Mouse (Mus musculus): ENCODE measurements around the gene Arhgap11a.
A peak's percentile ranks its signal among the peaks of the same experiment; 100 is the strongest.

The Arhgap11a gene

GRCm38 (mm10) chr2:113848245-113849121 is at the start of gene Arhgap11a:
TSS of gene Arhgap11a (minus strand) at chr2:113848661.
- peak; percentile 97 for DNase-seq (ENCODE audit: low read depth)

- DNase-seq (ENCODE audit: low read depth), result peak; percentile 5
Observed at GRCm38 (mm10) chr2:113893385-113894122, 45.1 kb upstream of the Arhgap11a start.

GRCm38 (mm10) chr2:113887166-113887565 is 38.7 kb upstream of the Arhgap11a start:
- DNase-seq (ENCODE audit: low read depth), result no peak

GRCm38 (mm10) chr2:113886061-113886460 is 37.6 kb upstream of the Arhgap11a start:
- peak; percentile 48 for DNase-seq (ENCODE audit: low read depth)

GRCm38 (mm10) chr2:113870115-113870514 is 21.7 kb upstream of the Arhgap11a start:
- no peak for DNase-seq (ENCODE audit: low read depth)

- no peak for DNase-seq (ENCODE audit: low read depth)
Observed at GRCm38 (mm10) chr2:113868404-113868803, 19.9 kb upstream of the Arhgap11a start.

GRCm38 (mm10) chr2:113866155-113866554 is 17.7 kb upstream of the Arhgap11a start:
- peak; percentile 69 for DNase-seq (ENCODE audit: low read depth)

GRCm38 (mm10) chr2:113849141-113849540 is 680 bp upstream of the Arhgap11a start:
- no peak for DNase-seq (ENCODE audit: low read depth)

GRCm38 (mm10) chr2:113847678-113848244 is 700 bp downstream of the Arhgap11a start:
- DNase-seq (ENCODE audit: low read depth), result peak; percentile 38

GRCm38 (mm10) chr2:113845081-113845480 is 3.4 kb downstream of the Arhgap11a start:
- DNase-seq (ENCODE audit: low read depth), result no peak

- no peak for DNase-seq (ENCODE audit: low read depth)
Observed at GRCm38 (mm10) chr2:113841656-113842437, 6.6 kb downstream of the Arhgap11a start.

GRCm38 (mm10) chr2:113839488-113839887 is 9.0 kb downstream of the Arhgap11a start:
- DNase-seq (ENCODE audit: low read depth), result no peak

- no peak for DNase-seq (ENCODE audit: low read depth)
Observed at GRCm38 (mm10) chr2:113835219-113835618, 13.2 kb downstream of the Arhgap11a start.

- DNase-seq (ENCODE audit: low read depth), result no peak
Observed at GRCm38 (mm10) chr2:113828943-113829882, 19.2 kb downstream of the Arhgap11a start, which contains the start of gene Scg5. TSS of gene Scg5 (minus strand) at chr2:113829121.

- no peak for DNase-seq (ENCODE audit: low read depth)
Observed at GRCm38 (mm10) chr2:113828086-113828942, 20.1 kb downstream of the Arhgap11a start.

GRCm38 (mm10) chr2:113823909-113824308 is 24.6 kb downstream of the Arhgap11a start:
- DNase-seq (ENCODE audit: low read depth), result peak; percentile 87

- no peak for DNase-seq (ENCODE audit: low read depth)
Observed at GRCm38 (mm10) chr2:113822367-113822766, 26.1 kb downstream of the Arhgap11a start.

- peak; percentile 85 for DNase-seq (ENCODE audit: low read depth)
Observed at GRCm38 (mm10) chr2:113821176-113821734, 27.2 kb downstream of the Arhgap11a start.

- no peak for DNase-seq (ENCODE audit: low read depth)
Observed at GRCm38 (mm10) chr2:113820117-113820516, 28.3 kb downstream of the Arhgap11a start.
